Mouse (Mus musculus): ENCODE data around the gene Cpt1a.

GRCm38 (mm10) chr19:3401504-3401903 lies 79.4 kb downstream of the Cpt1a start:
- TF ChIP-seq POLR2A (IDR thresholded peaks at IDR 0.05; ENCODE audit: borderline replicate concordance, insufficient read depth, low read length), result no peak
- no peak for TF ChIP-seq CTCF (IDR thresholded peaks at IDR 0.05; ENCODE audit: borderline replicate concordance, insufficient read depth, low read depth, low read length)
